Mouse (Mus musculus) neural tube, embryonic 10.5 days (tissue): ENCODE results near the gene Sult2a5.

Experiments used
- DNase-seq: peaks from one replicate; pipeline ENCODE4 v3.0.0-alpha.2; 2017; ENCODE audit warnings: low spot score; ENCODE audit errors: extremely low spot score

Gene Sult2a5

GRCm38 (mm10) chr7:13623667-13624066 is at the start of gene Sult2a5:
Gene Sult2a5, plus strand, starts transcription at chr7:13623967.
- DNase-seq: no peak
